Mouse (Mus musculus): ENCODE results near the gene Ddi2. TPM values are rescaled to one million over a fixed set of nuclear protein-coding genes. Genes with fewer than 3 reads are reported as not detected.

The Ddi2 gene
- total RNA-seq, 2 experiments from 2014 or later = 42.8 to 50.1 TPM

DNA sequence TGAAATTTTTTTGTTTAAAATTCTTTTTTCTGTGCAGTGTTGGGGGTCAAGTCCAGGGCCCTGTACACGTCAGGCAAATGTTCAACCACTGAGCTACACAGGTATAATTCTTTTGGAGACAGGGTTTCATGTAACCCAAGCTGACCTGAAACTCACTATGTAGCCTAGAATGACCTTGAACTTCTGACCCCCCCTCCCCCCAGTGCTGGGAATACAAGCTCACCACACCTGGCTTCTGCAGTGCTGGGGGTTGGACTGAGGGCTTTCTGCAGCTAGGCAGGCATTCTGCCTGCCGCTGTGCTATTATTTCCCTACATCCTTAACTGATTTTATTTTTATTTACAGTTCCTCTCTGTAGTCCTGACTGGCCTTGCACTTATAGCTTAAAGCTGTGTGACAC, 44.2 kb downstream of the Ddi2 start:
- no peak for DNase-seq (ENCODE audit: low spot score in 2 of 2)

GRCm38 (mm10) chr4:141676462-141676979, 46.7 kb downstream of the Ddi2 start:
- Histone ChIP-seq H3K27ac (no peak overlapping the region), H3K4me3 (no peak overlapping the region)
- no peak for DNase-seq (ENCODE audit: low spot score in 2 of 2)
- TF ChIP-seq CTCF (conservative IDR thresholded peaks at IDR 0.05) = no peak

More for the DNA sequence above, 44.2 kb downstream of the Ddi2 start:
- Histone ChIP-seq H3K27ac (no peak overlapping the region), H3K4me3 (no peak overlapping the region)
- TF ChIP-seq CTCF (conservative IDR thresholded peaks at IDR 0.05) = no peak

GRCm38 (mm10) chr4:141672325-141672724, 50.9 kb downstream of the Ddi2 start:
- TF ChIP-seq CTCF (conservative IDR thresholded peaks at IDR 0.05) = no peak
- H3K27ac ChIP-seq = no peak overlapping the region
- no peak for DNase-seq (ENCODE audit: low spot score in 2 of 2)
- no peak overlapping the region for H3K4me3 ChIP-seq

GRCm38 (mm10) chr4:141671389-141671788, 51.8 kb downstream of the Ddi2 start:
- no peak overlapping the region for H3K4me3 ChIP-seq
- no peak for TF ChIP-seq CTCF (conservative IDR thresholded peaks at IDR 0.05)
- no peak overlapping the region for H3K27ac ChIP-seq
- no peak for DNase-seq (ENCODE audit: low spot score in 2 of 2)

- Histone ChIP-seq H3K27ac (no peak overlapping the region), H3K4me3 (no peak overlapping the region)
- no peak for DNase-seq (ENCODE audit: low spot score in 2 of 2)
- no peak for TF ChIP-seq CTCF (conservative IDR thresholded peaks at IDR 0.05)
Measured at GRCm38 (mm10) chr4:141669898-141670712, 53.1 kb downstream of the Ddi2 start.

GRCm38 (mm10) chr4:141664799-141665198, 58.4 kb downstream of the Ddi2 start, which contains the start of gene Plekhm2:
Gene Plekhm2, minus strand, starts transcription at chr4:141664899.
- no peak for DNase-seq (ENCODE audit: low spot score in 2 of 2)
- Histone ChIP-seq H3K27ac (peak within 1 kb of the TSS; percentile 94), H3K4me3 (peak within 1 kb of the TSS; percentile 92)
- no peak for TF ChIP-seq CTCF (conservative IDR thresholded peaks at IDR 0.05)

- peak overlapping the region; percentile 94 for H3K27ac ChIP-seq
- peak; percentile 71 for DNase-seq (ENCODE audit: low spot score in 2 of 2)
- H3K4me3 ChIP-seq = peak overlapping the region; percentile 86
- TF ChIP-seq CTCF (conservative IDR thresholded peaks at IDR 0.05) = no peak
Measured at GRCm38 (mm10) chr4:141664011-141664745, 59.0 kb downstream of the Ddi2 start.

DNA sequence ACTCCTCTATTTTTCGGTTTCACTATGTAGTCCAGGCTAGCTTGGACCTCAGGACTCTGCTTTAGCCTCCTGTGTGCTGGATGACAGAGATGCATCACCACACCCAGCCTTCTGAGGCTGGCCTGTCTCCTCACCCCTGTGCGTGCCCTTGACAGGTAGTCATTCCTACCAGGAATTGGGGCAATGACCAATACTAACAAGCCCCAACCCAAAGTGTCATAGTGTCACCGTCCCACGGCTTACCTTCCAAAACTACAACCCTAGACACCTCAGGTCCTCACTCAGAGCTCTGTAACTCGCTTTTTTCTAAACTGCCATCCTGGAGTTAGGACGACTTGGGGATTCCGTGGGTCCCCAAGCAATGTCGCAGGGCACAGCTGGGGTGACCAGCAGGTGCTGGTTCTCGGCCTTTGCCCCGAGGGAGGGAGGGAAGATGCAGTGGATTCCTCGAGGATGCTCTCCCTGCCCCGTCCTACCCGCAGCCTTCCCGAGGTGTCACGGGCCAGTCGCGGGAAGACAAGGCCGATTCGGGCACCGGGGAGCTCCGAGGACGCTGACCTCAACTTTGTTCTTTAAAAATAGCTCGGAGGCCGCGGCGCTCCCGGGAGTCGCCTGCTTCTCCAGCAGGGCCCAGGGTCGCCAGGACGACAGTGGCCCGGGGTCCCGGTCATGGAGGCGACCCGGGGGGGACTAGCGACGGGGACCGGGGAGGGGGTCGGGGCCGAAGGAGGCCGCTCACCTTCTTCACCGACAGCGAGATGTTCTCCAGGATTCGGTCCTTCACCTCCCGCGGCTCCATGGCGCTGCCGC, 59.9 kb downstream of the Ddi2 start:
- DNase-seq (ENCODE audit: low spot score in 2 of 2) = no peak
- H3K4me3 ChIP-seq = peak overlapping the region; percentile 92
- TF ChIP-seq CTCF (conservative IDR thresholded peaks at IDR 0.05) = no peak
- peak overlapping the region; percentile 92 for H3K27ac ChIP-seq

- DNase-seq (ENCODE audit: low spot score in 2 of 2) = no peak
- no peak overlapping the region for H3K27ac ChIP-seq
- no peak for TF ChIP-seq CTCF (conservative IDR thresholded peaks at IDR 0.05)
- no peak overlapping the region for H3K4me3 ChIP-seq
Measured at GRCm38 (mm10) chr4:141660884-141661283, 62.3 kb downstream of the Ddi2 start.

- Histone ChIP-seq H3K27ac (no peak overlapping the region), H3K4me3 (no peak overlapping the region)
- no peak for DNase-seq (ENCODE audit: low spot score in 2 of 2)
- TF ChIP-seq CTCF (conservative IDR thresholded peaks at IDR 0.05) = peak; percentile 37
Measured at GRCm38 (mm10) chr4:141659739-141660138, 63.5 kb downstream of the Ddi2 start.

DNA sequence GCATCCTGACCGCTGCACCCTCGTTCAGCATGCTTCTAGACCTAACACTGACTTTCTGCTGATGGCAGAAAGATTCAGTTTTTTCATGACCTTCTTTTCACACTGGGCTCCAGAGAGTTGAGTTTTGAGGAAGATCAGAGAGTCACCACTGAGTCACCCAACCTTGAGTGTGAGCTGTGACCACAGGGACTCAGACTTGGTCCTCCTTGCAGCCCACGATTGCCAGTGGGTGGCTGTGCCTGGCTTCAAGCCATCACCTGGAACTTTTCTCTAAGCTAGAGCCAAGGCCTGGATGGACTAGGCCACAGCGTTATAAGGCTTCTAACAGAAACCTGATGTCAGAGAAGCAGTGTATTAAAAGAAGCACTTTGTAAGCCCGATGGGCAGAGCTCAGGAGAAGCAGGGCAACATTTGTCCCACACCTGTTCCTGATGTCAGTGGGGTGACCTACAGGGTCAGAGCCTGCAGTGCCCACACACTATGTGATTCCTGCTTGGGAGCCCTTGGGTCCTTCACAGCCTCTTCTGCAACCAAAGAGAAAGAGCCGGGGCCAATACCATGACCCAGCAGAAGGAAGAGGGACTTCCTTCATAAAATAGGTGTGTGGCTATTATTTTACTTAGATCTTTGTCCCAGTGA, 64.3 kb downstream of the Ddi2 start:
- DNase-seq (ENCODE audit: low spot score in 2 of 2) = no peak
- TF ChIP-seq CTCF (conservative IDR thresholded peaks at IDR 0.05) = no peak

GRCm38 (mm10) chr4:141656932-141657331, 66.3 kb downstream of the Ddi2 start:
- TF ChIP-seq CTCF (conservative IDR thresholded peaks at IDR 0.05) = no peak
- Histone ChIP-seq H3K4me3 (no peak overlapping the region), H3K27ac (peak overlapping the region; percentile 70; the same call in 1 of the 2 replicates)
- no peak for DNase-seq (ENCODE audit: low spot score in 2 of 2)

More for the DNA sequence above, 64.3 kb downstream of the Ddi2 start:
- peak overlapping the region; percentile 2; the same call in 1 of the 2 replicates for H3K27ac ChIP-seq
- no peak overlapping the region for H3K4me3 ChIP-seq

Data from layer of hippocampus, adult 2 months (tissue).